Comparison of ENCODE assay signal across 9 mouse cellular contexts in genomic region chr4:86712751-86713195, GRCm38 (mm10). TPM values are rescaled to one million over a fixed set of nuclear protein-coding genes. Genes with fewer than 3 reads are reported as not detected.
DNase-seq lines count a peak whose midpoint lies in the region; ATAC-seq and TF ChIP-seq lines count a peak whose summit lies in the region.
"Had no signal": no experiment of that assay in that cellular context is flagged by ENCODE, and none has a peak within 500 bp of the region (broad histone marks: within the 10 kb centered on the region; RNA-seq: fewer than 3 reads in every experiment).

No protein-coding gene starts in this region.

- no peaks in the 10 kb centered on the region for H3K36me3 ChIP-seq in intestine, embryonic 15.5 days
- H3K36me3 ChIP-seq in megakaryocyte, embryonic 14.5 days (replicated peaks; ENCODE audit: low read length) = peaks cover 17% of the 10 kb centered on the region
- H3K36me3 ChIP-seq in liver, postnatal 0 days (replicated peaks; ENCODE audit: insufficient read depth, low read length) = no peaks in the 10 kb centered on the region
- no peaks in the 10 kb centered on the region for H3K36me3 ChIP-seq in hindbrain, postnatal 0 days (ENCODE audit: insufficient read depth, low read length)
- H3K36me3 ChIP-seq: lung, embryonic 15.5 days had no signal

- TF ChIP-seq POLR2A in embryonic fibroblast, embryonic 13.5 days (IDR thresholded peaks at IDR 0.05; ENCODE audit: low read depth, low read length) = no peak

- H3K4me1 ChIP-seq in embryonic fibroblast, embryonic 13.5 days (ENCODE audit: control insufficient read depth, insufficient read depth, low read length) = peaks cover 12% of the 10 kb centered on the region
- no peaks in the 10 kb centered on the region; the same call in none of the 2 replicates for H3K4me1 ChIP-seq in intestine, embryonic 15.5 days (replicated peaks)
- peaks cover 55% of the 10 kb centered on the region for H3K4me1 ChIP-seq in megakaryocyte, embryonic 14.5 days
- H3K4me1 ChIP-seq in liver, postnatal 0 days (ENCODE audit: insufficient read depth) = no peaks in the 10 kb centered on the region
- no peaks in the 10 kb centered on the region for H3K4me1 ChIP-seq in hindbrain, postnatal 0 days (ENCODE audit: insufficient read depth, low read length)

- ATAC-seq in intestine, embryonic 15.5 days = peak; percentile 79
- no peak for ATAC-seq in liver, postnatal 0 days
- no peak for ATAC-seq in hindbrain, postnatal 0 days
- no peak for ATAC-seq in erythroid progenitor cell, adult 5-6 weeks (replicated peaks; ENCODE audit: low FRiP score, poor library complexity, severe bottlenecking)

- 65% methylated on average over 12 of the region's 12 CpGs for WGBS in intestine, embryonic 15.5 days
- WGBS in liver, postnatal 0 days (ENCODE audit: insufficient replicate concordance) = 76% methylated on average over 12 of the region's 12 CpGs
- 86% methylated on average over 12 of the region's 12 CpGs for WGBS in hindbrain, postnatal 0 days

- TF ChIP-seq EP300 in liver, postnatal 0 days (IDR thresholded peaks at IDR 0.05; ENCODE audit: low read depth) = no peak

- H3K9me3 ChIP-seq in intestine, embryonic 15.5 days = no peaks in the 10 kb centered on the region
- H3K9me3 ChIP-seq in megakaryocyte, embryonic 14.5 days = peaks cover 5% of the 10 kb centered on the region; the same call in 1 of the 2 replicates
- no peaks in the 10 kb centered on the region for H3K9me3 ChIP-seq in liver, postnatal 0 days (ENCODE audit: low read length)
- H3K9me3 ChIP-seq in hindbrain, postnatal 0 days (ENCODE audit: low read length) = no peaks in the 10 kb centered on the region
- H3K9me3 ChIP-seq: lung, embryonic 15.5 days had no signal

- H3K4me2 ChIP-seq in intestine, embryonic 15.5 days (replicated peaks) = peak overlapping the region; percentile 14; the same call in 1 of the 2 replicates
- no peak overlapping the region for H3K4me2 ChIP-seq in liver, postnatal 0 days (ENCODE audit: low read depth, low read length)
- H3K4me2 ChIP-seq in hindbrain, postnatal 0 days (ENCODE audit: low read depth, low read length) = no peak overlapping the region
- H3K4me2 ChIP-seq: lung, embryonic 15.5 days had no signal

- H3K27ac ChIP-seq in embryonic fibroblast, embryonic 13.5 days (ENCODE audit: insufficient read depth, low read length) = peak overlapping the region; percentile 39
- H3K27ac ChIP-seq in intestine, embryonic 15.5 days = 0 out of 2 replicates have a peak overlapping the region, but pooled peaks have one; percentile 32
- H3K27ac ChIP-seq in liver, postnatal 0 days (ENCODE audit: low read depth) = no peak overlapping the region
- H3K27ac ChIP-seq in hindbrain, postnatal 0 days = no peak overlapping the region
- H3K27ac ChIP-seq: lung, embryonic 15.5 days had no signal

- peak; percentile 63 to 75 for DNase-seq in thymus, adult 18-20 months
- no peak for DNase-seq in thymus, postnatal 0 days (ENCODE audit: low spot score)
- no peak for DNase-seq in liver, postnatal 0 days
- no peak for DNase-seq in hindbrain, postnatal 0 days (ENCODE audit: low spot score)

- TF ChIP-seq CTCF in embryonic fibroblast, embryonic 13.5 days (IDR thresholded peaks at IDR 0.05; ENCODE audit: borderline replicate concordance, insufficient read depth, low read length) = no peak
- no peak for TF ChIP-seq CTCF in liver, postnatal 0 days (IDR thresholded peaks at IDR 0.05; ENCODE audit: low read depth)
- TF ChIP-seq CTCF in hindbrain, postnatal 0 days (IDR thresholded peaks at IDR 0.05; ENCODE audit: low read depth) = no peak

- no peak overlapping the region for H3K9ac ChIP-seq in intestine, embryonic 15.5 days
- H3K9ac ChIP-seq in liver, postnatal 0 days (replicated peaks) = no peak overlapping the region
- H3K9ac ChIP-seq in hindbrain, postnatal 0 days (replicated peaks; ENCODE audit: low read length) = no peak overlapping the region
- H3K9ac ChIP-seq: lung, embryonic 15.5 days had no signal

- H3K4me3 ChIP-seq in embryonic fibroblast, embryonic 13.5 days (ENCODE audit: insufficient read depth, low read length) = no peak overlapping the region
- H3K4me3 ChIP-seq in intestine, embryonic 15.5 days (replicated peaks) = no peak overlapping the region
- H3K4me3 ChIP-seq in megakaryocyte, embryonic 14.5 days (replicated peaks) = peak overlapping the region; percentile 82
- no peak overlapping the region for H3K4me3 ChIP-seq in liver, postnatal 0 days (ENCODE audit: low read depth, low read length)
- H3K4me3 ChIP-seq in hindbrain, postnatal 0 days (ENCODE audit: low read length) = no peak overlapping the region
- H3K4me3 ChIP-seq: lung, embryonic 15.5 days had no signal

- no peaks in the 10 kb centered on the region for H3K27me3 ChIP-seq in intestine, embryonic 15.5 days (replicated peaks)
- no peaks in the 10 kb centered on the region for H3K27me3 ChIP-seq in megakaryocyte, embryonic 14.5 days (replicated peaks)
- no peaks in the 10 kb centered on the region for H3K27me3 ChIP-seq in liver, postnatal 0 days (ENCODE audit: insufficient read depth, low read length)
- no peaks in the 10 kb centered on the region for H3K27me3 ChIP-seq in hindbrain, postnatal 0 days (ENCODE audit: insufficient read depth, low read length)
- H3K27me3 ChIP-seq: lung, embryonic 15.5 days had no signal

RNA-seq across cellular contexts. Expression of gene Dennd4c, which starts 35.6 kb away (rescaled TPM):
- 4.6 and 6.3 TPM in 2 replicates for polyA plus RNA-seq in thymus, postnatal 0 days (2015; fragmentation: Nextera tagmentation; extraction: Ambion mirVana)
- polyA plus RNA-seq in embryonic fibroblast, embryonic 13.5 days (2011; ENCODE audit: insufficient read length, low read depth, missing spikeins) = 26.9 and 28.4 TPM in 2 replicates
- 4.7 and 5.8 TPM in 2 replicates for polyA plus RNA-seq in intestine, embryonic 15.5 days (2015; fragmentation: Nextera tagmentation; extraction: Ambion mirVana)
- polyA plus RNA-seq in megakaryocyte, embryonic 14.5 days (2012; ENCODE audit: insufficient read depth, low replicate concordance) = 0.73 and 0.88 TPM in 2 replicates
- 1.4 and 1.8 TPM in 2 replicates for polyA plus RNA-seq in liver, postnatal 0 days (2015; fragmentation: Nextera tagmentation; extraction: Ambion mirVana)
- 8.8 and 14.3 TPM in 2 replicates for total RNA-seq in hindbrain, postnatal 0 days (2014; rRNA removed)
- polyA plus RNA-seq in hindbrain, postnatal 0 days (2015; fragmentation: Nextera tagmentation; extraction: Ambion mirVana) = 3.2 and 4.3 TPM in 2 replicates
- 9.2 and 12.3 TPM in 2 replicates for total RNA-seq in erythroid progenitor cell, adult 5-6 weeks (2015; ENCODE audit: low replicate concordance)
- total RNA-seq in erythroid progenitor cell, adult 5-6 weeks (2017; ENCODE audit: low replicate concordance) = 10.5 and 11.8 TPM in 2 replicates

RNA-seq across cellular contexts. Expression of gene Plin2, which starts 42.9 kb away (rescaled TPM):
- 63.0 and 71.7 TPM in 2 replicates for polyA plus RNA-seq in thymus, postnatal 0 days (2015; fragmentation: Nextera tagmentation; extraction: Ambion mirVana)
- polyA plus RNA-seq in embryonic fibroblast, embryonic 13.5 days (2011; ENCODE audit: insufficient read length, low read depth, missing spikeins) = 75.0 and 93.7 TPM in 2 replicates
- polyA plus RNA-seq in intestine, embryonic 15.5 days (2015; fragmentation: Nextera tagmentation; extraction: Ambion mirVana) = 144 and 164 TPM in 2 replicates
- polyA plus RNA-seq in megakaryocyte, embryonic 14.5 days (2012; ENCODE audit: insufficient read depth, low replicate concordance) = 6.3 and 32.6 TPM in 2 replicates
- polyA plus RNA-seq in liver, postnatal 0 days (2015; fragmentation: Nextera tagmentation; extraction: Ambion mirVana) = 451 and 487 TPM in 2 replicates
- 42.7 and 48.8 TPM in 2 replicates for total RNA-seq in hindbrain, postnatal 0 days (2014; rRNA removed)
- 37.3 and 38.6 TPM in 2 replicates for polyA plus RNA-seq in hindbrain, postnatal 0 days (2015; fragmentation: Nextera tagmentation; extraction: Ambion mirVana)
- total RNA-seq in erythroid progenitor cell, adult 5-6 weeks (2015; ENCODE audit: low replicate concordance) = 16.3 and 24.1 TPM in 2 replicates
- total RNA-seq in erythroid progenitor cell, adult 5-6 weeks (2017; ENCODE audit: low replicate concordance) = 18.5 and 30.5 TPM in 2 replicates

Comparison
In these comparisons a context has a peak if more than half of its experiments do, and no peak if none do; other contexts are left out.
1. DNase-seq: peak in thymus, adult 18-20 months (2 of 2); none in thymus, postnatal 0 days (single experiment), liver, postnatal 0 days (single experiment) and hindbrain, postnatal 0 days (single experiment).
2. H3K27ac ChIP-seq: peak in embryonic fibroblast, embryonic 13.5 days (single experiment) and intestine, embryonic 15.5 days (single experiment); none in liver, postnatal 0 days (single experiment) and hindbrain, postnatal 0 days (single experiment).